In the genomic region with DNA sequence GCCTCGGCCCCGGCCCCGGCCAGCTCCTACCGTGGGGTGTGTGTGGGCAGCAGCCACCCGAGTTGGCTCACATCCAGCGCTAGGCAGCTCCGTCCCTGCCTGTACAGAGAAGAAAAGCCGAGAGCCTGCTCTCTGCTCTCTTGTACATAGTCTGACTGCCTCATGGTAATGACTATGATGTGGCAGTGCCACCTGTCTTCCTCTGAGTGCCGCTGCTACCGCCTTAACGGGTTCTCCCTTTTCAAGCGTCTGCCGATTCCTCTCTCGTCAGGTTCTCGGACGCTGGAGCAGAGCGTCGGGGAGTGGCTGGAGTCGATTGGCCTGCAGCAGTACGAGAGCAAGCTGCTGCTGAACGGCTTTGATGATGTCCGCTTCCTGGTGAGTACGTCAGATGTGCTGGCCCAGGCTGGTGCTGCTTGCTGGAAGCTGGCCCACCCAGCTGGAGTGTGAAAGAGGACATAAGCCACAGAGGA, we compare ENCODE assay signal across 8 mouse cellular contexts. TPM values are rescaled to one million over a fixed set of nuclear protein-coding genes. Genes with fewer than 3 reads are reported as not detected.
A peak's percentile ranks its signal among the peaks of the same experiment; 100 is the strongest.
DNase-seq lines count a peak whose midpoint lies in the region; ATAC-seq and TF ChIP-seq lines count a peak whose summit lies in the region.

No protein-coding gene starts in this region.

- 26% methylated on average over 23 of the region's 23 CpGs for WGBS in hindbrain, embryonic 13.5 days
- 25% methylated on average over 23 of the region's 23 CpGs for WGBS in lung, adult 2 months

- H3K9ac ChIP-seq in hindbrain, embryonic 13.5 days, result peak overlapping the region; percentile 81

- peaks cover 5% of the 10 kb centered on the region for H3K4me1 ChIP-seq in cortical plate, adult 2 months (ENCODE audit: control insufficient read depth, insufficient read depth, low read length)
- H3K4me1 ChIP-seq in hindbrain, embryonic 13.5 days (replicated peaks), result peaks cover 74% of the 10 kb centered on the region
- H3K4me1 ChIP-seq in lung, adult 2 months (ENCODE audit: control insufficient read depth, insufficient read depth, low read length), result peaks cover 18% of the 10 kb centered on the region

- no peak overlapping the region for H3K27ac ChIP-seq in cortical plate, adult 2 months (ENCODE audit: insufficient read depth, low read length)
- H3K27ac ChIP-seq in hindbrain, embryonic 13.5 days, result peak overlapping the region; percentile 93

- peak; percentile 48; the same call in 1 of the 2 replicates for TF ChIP-seq POLR2A in cortical plate, adult 2 months (IDR thresholded peaks at IDR 0.05; ENCODE audit: extremely low read depth, insufficient read depth, low read length)
- no peak for TF ChIP-seq POLR2A in lung, adult 2 months (IDR thresholded peaks at IDR 0.05; ENCODE audit: borderline replicate concordance, extremely low read depth, low read depth, low read length)

- TF ChIP-seq CTCF in cortical plate, adult 2 months (IDR thresholded peaks at IDR 0.05; ENCODE audit: extremely low read depth, insufficient read depth, low read length), result peak; percentile 51
- peak; percentile 49; the same call in 1 of the 2 replicates for TF ChIP-seq CTCF in lung, adult 2 months (IDR thresholded peaks at IDR 0.05; ENCODE audit: insufficient read depth, low read length)

- peak; percentile 76 for ATAC-seq in hindbrain, embryonic 13.5 days (ENCODE audit: low FRiP score)

- no peaks in the 10 kb centered on the region for H3K27me3 ChIP-seq in hindbrain, embryonic 13.5 days

- peak overlapping the region; percentile 25; the same call in 1 of the 2 replicates for H3K4me3 ChIP-seq in cortical plate, adult 2 months (ENCODE audit: insufficient read depth, low read length)
- H3K4me3 ChIP-seq in hindbrain, embryonic 13.5 days, result peak overlapping the region; percentile 46
- H3K4me3 ChIP-seq in lung, adult 2 months (replicated peaks; ENCODE audit: extremely low read depth, low read depth, low read length), result no peak overlapping the region

- DNase-seq in kidney, adult 11 months, result peak; percentile 27
- DNase-seq in kidney, adult 18-20 months, result no peak
- no peak for DNase-seq in lung, adult 2 months
- DNase-seq in right cerebral cortex, postnatal 10 days (ENCODE audit: low spot score in 2 of 2), result peak; percentile 73 to 84
- DNase-seq in urinary bladder, postnatal 36 days (ENCODE audit: low spot score in 2 of 2), result no peak
- DNase-seq in gastrocnemius, postnatal 4 days (ENCODE audit: low spot score in 2 of 2), result no peak

- H3K9me3 ChIP-seq in hindbrain, embryonic 13.5 days, result no peaks in the 10 kb centered on the region

- H3K4me2 ChIP-seq in hindbrain, embryonic 13.5 days, result peak overlapping the region; percentile 69

- peaks cover 25% of the 10 kb centered on the region for H3K36me3 ChIP-seq in hindbrain, embryonic 13.5 days

RNA-seq across cellular contexts. Expression of a gene that starts 38.1 kb away (rescaled TPM):
- polyA plus RNA-seq in cortical plate, adult 2 months (2012; rRNA removed), result 0.30 and 0.44 TPM in 2 replicates
- 1.4 and 1.7 TPM in 2 replicates for polyA plus RNA-seq in hindbrain, embryonic 13.5 days (2015; fragmentation: Nextera tagmentation; extraction: Ambion mirVana)
- 13.4 and 16.9 TPM in 2 replicates for polyA plus RNA-seq in lung, adult 2 months (2012; rRNA removed)
- under 1 TPM; 0.70 to 0.93 TPM for total RNA-seq in gastrocnemius, postnatal 4 days (2021)

Comparison
In these comparisons a context has a peak if more than half of its experiments do, and no peak if none do; other contexts are left out.
1. DNase-seq: peak in kidney, adult 11 months (single experiment) and right cerebral cortex, postnatal 10 days (2 of 2); none in kidney, adult 18-20 months (single experiment), lung, adult 2 months (single experiment), urinary bladder, postnatal 36 days (0 of 2) and gastrocnemius, postnatal 4 days (0 of 2).